Mouse (Mus musculus): ENCODE results near the gene Atl3.

Gene Atl3

DNA sequence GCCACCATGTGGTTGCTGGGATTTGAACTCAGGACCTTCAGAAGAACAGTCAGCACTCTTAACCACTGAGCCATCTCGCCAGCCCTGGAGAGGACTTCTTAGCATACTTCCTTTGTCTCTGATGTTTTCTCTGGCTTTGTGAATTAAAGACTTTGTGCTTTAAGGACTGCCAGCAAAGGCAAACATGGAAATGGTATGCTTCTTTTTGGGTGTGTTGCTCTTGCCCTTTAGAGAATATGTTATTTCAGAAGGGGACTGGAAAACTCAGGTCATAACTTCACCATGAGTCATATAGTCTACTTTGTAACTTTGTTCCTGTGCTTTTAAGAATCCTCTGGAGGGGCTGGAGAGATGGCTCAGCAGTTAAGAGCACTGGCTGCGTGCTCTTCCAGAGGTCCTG is 5.0 kb downstream of the Atl3 start:
- DNase-seq (ENCODE audit: low spot score in 2 of 2): no peak

DNA sequence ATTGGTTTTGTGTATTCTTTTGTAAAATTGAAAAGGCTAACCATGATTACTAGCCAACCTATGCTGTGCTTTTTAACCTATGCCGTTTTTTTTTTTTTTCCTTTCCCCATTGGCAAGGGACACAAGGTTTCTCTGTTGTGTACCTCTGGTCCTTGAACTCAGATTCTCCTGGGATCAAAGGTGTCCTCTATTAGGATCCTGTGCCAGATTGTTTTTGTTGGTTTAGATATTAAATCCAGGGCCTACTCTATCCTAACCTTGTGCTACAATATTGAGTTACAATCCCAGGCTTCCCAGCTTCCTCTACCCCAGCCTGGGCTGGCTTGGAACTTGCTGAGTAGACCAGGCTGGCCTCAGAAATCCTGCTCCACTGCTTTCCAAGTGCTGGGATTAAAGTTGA is 6.9 kb downstream of the Atl3 start:
- DNase-seq (ENCODE audit: low spot score in 2 of 2): no peak

DNA sequence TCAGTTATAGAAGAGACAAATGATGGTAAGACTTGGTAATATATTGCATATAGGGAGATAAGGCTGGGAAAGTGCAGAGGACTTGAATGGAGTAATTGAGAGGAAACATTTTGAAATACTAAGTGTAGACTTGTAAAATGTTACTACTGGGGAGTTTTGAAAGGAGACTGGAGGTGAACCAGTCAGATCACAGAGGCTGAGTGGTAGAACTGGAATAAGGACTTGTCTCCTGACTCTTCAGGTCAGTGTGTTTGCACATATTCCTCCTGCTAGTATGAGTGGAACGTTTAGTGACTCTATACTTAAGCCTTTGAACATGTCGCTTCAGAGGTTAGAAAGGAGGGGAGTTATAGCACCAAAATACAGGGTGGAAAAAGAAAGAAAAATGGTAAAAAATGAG is 8.6 kb downstream of the Atl3 start:
- no peak for DNase-seq (ENCODE audit: low spot score in 2 of 2)

DNA sequence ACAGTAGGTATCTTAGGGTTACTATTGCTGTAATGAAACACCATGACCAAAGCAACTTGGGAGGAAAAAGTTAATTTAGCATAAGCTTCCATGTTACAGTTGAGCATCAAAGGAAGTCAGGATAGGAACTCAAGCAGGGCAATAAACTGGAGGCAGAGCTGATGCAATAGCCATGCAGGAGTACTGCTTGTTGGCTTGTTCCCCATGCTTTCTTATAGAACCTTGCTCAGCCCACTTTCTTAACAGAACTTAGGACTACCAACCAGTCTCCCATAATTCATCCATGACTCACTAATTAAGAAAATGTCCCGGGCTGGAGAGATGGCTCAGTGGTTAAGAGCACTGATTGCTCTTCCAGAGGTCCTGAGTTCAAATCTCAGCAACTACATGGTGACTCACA is 12.5 kb downstream of the Atl3 start:
- no peak for DNase-seq (ENCODE audit: low spot score in 2 of 2)

DNA sequence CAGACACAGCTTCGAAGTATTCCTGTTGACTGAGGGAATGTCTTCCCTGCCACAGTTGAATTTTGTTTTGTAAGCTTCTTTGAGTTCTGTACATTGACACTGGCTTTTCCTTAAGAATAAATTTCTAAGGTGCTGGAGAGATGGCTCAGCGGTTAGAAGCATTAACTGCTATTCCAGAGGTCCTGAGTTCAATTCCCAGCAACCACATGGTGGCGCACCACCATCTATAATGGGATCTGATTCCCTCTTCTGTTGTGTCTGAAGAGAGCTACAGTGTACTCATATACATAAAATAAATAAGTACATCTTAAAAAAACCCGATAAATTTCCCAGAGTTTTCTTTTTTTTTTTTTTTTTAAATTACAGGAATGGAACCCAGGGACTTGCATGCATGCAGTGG is 14.2 kb downstream of the Atl3 start:
- DNase-seq (ENCODE audit: low spot score in 2 of 2): no peak

DNA sequence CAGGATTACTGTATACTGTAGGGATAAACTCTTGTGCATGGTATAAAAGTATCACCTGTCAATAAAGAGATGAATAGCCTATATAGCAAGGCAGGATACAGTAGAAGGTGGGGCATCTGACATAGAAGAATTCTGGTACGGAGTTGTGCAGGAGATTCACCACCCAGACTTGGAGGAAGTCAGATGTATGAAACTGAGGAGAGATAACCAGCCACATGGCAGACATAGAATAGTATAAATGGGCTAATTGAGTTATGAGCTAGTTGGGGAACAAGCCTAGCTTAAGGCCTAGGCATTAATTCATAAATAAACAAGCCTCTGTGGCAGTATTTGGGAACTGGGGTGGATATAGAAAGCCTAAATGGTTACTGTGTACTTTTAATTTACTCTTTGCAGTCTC is 22.6 kb downstream of the Atl3 start:
- no peak for DNase-seq (ENCODE audit: low spot score in 2 of 2)

DNA sequence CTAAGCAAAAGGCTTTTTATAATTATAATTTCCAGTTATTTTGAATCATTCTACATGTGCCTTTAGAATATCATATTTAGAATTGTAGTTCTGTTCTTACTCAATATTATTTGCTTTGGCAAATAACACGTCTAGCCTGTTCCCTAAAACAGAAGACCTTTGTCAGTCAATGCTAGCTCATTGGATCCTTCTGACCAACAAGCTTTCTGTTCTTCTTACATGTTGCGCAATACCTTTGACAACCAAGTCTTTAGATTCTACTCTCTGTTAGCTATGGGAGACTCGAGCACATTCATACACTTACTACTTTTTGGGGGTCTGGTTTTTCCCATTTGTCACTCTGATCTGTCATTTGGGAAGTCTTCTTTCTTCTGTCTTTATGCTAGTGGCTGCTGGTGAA is 27.8 kb downstream of the Atl3 start:
- DNase-seq (ENCODE audit: low spot score in 2 of 2): no peak

DNA sequence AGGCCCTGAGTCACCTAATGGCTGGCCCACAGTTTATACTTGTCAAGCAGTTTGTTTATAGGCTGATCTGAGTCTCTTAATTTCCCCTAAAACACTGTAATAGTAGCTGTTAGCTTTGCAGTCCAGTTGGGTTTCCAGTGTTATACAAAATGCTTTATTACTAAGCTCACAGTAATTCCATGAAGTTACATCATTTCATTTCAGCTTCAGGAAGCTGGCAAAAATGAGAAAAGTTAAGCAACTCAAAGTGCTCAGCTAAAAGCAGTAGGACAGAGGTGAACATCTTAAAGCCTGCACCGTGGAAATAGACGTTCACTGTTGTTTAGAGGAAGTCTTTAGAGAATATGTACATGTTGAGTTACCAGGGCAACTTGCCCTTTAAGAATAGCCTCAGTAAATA is 29.0 kb downstream of the Atl3 start:
- no peak for DNase-seq (ENCODE audit: low spot score in 2 of 2)

DNA sequence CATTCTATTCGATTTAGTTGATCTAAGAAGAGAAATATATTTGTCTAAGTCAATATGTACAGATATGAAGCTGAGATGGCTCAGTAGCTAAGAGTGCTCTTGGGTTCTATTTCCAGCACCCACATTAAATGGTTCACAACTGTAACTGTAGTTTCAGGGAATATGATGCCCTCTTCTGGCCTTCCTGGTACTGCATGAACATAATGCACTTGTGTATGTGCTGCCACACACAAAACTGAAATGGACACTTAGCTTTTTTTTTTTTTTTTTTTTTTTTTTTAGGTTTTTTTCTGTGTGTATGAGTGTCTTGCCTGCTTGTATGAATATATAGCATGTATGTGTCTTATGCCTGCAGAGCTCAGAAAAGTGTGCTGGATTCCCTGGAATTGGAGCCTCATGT is 29.5 kb downstream of the Atl3 start:
- DNase-seq (ENCODE audit: low spot score in 2 of 2): no peak

DNA sequence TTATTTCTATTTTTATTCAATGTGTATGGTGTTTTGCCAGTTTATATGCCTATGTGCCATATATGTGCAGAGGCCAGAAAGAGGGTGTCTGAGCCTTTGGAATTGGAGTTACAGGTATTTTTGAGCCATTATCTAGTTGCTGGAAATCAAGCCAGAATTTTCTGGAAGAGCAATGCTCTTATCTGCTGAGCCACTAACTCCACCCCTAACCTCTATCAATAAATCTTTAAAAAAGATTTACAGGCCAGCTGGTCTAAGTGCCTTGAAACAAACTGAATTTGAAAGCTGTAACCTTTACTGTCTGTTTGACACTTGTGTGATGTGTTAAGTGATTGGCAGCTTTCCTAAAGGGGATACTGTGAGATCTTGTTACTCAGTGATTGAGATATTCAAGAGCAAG is 29.9 kb downstream of the Atl3 start:
- no peak for DNase-seq (ENCODE audit: low spot score in 2 of 2)

DNA sequence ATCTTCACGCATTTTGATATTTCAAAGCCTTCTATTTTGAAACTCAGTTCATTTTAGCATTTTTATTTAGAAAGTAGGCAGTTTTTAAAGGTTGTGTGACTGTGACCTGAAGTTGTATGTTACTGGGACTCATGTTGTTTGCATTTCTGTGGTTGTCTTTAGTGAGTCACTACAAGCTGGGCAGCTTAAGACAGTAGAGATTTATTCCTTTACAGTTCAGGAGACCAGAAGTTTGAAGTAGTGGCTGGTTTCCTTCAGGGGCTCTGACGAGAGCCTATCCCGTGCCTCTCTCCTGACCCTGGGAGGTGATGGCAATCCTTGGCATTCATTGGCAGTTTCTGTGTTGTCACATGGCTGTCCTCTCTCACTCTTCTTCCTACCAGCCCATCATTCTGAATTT is 31.0 kb downstream of the Atl3 start:
- DNase-seq (ENCODE audit: low spot score in 2 of 2): no peak

DNA sequence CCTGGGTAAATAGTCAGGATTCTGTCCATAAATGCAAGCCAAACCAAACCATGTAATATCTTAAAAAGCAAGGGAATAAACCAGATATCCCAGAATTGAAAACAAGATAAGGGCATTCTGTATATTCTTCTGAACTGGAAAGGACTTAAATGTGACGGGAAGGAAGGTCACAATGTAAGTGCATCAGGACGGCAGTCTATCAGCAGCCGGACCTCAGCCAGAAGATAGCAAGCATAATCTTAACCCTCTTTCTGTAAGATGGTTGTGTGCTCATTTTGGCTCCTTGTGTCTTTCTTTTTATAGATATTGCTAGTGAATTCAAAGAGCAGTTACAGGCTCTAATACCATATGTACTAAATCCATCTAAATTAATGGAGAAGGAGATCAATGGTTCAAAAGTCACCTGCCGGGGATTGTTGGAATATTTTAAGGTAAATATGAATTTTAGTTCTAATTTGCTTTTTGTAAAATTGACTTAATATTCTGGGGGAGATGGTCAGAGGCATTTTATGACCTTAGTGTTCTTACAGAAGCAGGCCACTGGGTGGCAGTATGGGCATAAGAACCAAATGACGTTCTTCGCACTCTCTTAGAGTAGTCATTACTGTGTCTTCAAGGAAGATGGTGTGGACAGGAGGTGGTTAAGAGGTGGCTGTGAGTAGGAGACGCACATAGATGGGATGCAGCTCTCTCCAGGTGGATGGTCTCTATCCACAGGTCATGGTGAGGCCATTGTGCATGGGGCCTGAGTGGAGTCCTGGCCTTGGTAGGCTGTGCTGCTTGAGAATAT is 35.0 kb downstream of the Atl3 start:
- peak; percentile 10 to 46 for DNase-seq (ENCODE audit: low spot score in 2 of 2)

DNA sequence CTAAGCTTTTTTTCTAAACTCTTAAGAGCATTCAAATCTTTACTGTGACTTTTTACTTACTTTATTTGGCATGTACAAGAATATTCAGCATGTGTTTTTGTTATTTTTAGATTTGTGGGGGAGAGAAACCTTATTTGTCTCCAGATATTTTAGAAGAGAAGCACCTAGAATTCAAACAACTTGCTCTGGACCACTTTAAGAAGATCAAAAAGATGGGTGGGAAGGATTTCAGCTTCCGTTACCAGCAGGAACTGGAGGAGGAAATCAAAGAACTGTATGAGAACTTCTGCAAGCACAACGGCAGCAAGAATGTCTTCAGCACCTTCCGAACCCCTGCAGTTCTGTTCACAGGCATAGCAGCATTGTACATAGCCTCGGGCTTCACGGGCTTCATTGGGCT is 38.1 kb downstream of the Atl3 start:
- no peak for DNase-seq (ENCODE audit: low spot score in 2 of 2)

DNA sequence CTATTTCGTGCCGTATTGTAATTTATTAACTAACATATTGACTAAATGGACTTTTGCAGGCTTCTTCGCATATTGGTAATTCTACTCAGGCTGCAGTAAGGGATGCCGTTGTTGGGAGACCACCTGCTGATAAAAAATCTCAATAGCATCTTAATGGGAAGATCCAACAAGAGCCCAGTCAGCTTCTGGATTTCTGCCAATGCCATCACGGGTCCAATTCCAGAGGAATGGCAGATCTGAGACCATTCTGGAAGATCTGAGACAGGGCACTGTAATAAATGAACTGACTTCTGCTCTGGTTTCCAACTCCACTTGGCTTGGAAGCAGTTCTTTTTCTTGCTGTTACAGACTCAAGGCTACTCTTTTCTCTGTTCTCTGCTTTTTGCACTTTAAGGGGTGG is 40.1 kb downstream of the Atl3 start:
- no peak for DNase-seq (ENCODE audit: low spot score in 2 of 2)

DNA sequence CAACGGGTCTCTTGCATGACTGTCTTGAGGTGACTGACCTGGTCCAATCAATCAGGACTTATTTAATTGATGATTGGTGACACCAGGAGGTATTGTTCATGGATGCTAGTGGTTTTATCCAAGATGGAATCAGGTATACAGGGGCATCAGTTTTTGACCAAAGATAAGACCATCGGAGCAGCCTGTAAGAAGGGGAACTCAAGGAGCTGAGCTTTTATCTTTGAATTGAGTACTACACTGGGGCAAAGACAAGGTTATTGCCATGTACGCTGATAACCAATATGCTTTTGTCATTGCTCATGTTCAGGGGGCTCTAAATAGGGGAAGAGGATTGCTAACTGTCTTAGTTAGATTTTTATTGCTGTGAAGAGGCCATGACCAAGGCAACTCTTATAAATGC is 55.1 kb downstream of the Atl3 start:
- no peak for DNase-seq (ENCODE audit: low spot score in 2 of 2)

DNA sequence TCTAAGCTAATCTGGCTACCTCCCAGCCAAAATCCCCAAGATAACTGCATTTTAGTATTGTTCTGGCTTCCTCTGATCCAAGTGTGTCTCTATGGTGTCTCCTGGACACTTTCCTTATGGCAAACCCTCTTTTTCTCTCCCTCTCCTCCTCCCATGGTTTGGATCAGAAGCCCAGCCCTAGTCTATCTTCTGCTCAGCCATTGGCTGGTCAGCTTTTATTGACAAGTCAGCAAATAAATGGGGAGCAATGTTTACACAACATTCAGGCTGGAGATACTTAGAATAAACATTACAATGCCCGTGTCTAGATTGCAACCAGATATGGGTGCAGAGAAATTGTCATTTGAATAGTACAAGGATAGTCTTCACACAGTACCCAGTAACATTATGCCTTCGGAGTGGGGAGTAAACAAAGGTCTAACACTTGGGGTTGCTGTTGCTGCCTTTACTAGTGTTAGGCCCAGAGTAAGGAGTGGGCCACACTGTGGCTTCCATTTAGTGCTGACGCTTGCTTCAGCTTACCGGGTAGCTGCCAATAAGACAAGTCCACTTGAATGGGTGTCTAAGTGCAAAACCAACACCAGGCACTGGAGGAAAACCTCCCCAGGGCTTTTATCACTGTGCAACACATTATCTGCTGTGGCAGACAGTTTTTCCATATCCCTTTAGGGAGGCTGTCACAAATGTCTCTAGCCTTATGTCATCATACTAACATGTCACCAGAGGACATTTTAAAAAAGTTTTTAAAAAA is 57.9 kb downstream of the Atl3 start:
- DNase-seq (ENCODE audit: low spot score in 2 of 2): no peak

DNA sequence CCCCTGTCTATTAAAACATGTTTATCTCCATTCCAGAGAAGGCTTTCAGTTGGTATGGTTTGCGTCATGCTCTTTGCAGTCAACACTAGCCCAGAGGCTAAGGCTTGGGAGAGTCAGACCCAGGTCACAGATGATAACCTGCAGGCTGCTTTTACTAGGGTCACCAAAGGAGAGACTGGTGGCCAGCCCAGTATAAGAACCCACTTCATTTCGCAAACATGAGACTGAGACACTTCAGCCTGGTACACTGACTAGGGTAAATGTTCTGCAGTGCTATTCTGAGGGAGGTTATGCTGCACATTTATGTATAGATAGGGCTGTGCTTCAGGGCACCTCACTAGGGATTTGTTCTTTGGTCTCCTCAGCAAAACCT is 58.4 kb downstream of the Atl3 start:
- DNase-seq (ENCODE audit: low spot score in 2 of 2): no peak

DNA sequence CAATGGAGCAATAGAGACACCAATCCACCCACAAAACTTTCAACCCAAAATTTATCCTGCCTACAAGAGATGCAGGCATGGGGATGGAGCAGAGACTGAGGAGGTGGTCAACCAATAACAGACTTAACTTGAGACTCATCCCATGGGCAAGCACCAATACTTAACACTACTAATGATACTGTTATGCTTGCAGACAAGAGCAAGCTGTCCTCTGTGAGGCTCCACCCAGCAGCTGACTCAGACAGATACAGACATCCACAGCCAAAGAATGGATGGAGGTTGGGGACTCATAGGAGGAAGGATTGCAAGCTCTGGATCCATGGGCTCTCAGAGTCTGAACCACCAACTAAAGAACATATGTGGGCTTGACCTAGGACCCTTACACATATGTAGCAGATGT is 59.6 kb downstream of the Atl3 start:
- DNase-seq (ENCODE audit: low spot score in 2 of 2): no peak

DNA sequence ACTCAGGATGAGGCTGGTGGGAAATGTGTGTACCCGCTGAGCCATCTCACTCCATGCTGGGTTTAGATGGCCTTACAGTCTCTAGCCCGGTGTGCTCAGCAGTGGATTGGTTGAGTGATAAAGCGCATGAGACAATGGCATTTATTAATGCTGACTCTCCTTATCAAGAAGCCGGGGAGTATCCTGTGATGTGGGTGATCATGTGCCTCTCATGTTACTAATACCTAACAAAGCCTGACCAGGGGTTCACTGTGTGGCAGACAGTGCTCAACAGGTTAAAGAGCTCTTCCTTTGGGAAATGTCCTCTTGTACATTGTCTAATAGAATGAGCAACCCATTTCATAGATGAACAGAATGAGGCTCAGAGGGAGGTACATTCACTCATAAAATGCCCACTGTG is 61.0 kb downstream of the Atl3 start:
- DNase-seq (ENCODE audit: low spot score in 2 of 2): no peak

DNA sequence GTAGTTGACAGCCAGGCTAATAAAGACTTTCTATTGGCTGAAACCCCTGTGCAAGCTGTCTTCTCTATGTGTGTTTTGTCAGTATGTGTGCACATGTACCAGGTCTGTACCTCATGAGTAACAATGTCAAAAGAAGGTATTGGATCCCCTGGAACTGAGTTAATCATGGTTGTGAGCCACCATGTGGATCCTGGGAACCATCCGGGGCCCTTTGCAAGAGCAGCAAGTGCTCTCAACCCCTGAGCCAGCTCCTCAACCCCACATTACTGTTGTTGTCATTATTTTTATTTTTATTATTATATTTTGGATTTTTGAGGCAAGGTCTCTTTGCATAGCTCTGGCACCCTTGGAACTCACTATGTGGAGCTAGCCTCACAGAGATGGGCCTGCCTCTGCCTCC is 62.8 kb downstream of the Atl3 start:
- DNase-seq (ENCODE audit: low spot score in 2 of 2): no peak

DNA sequence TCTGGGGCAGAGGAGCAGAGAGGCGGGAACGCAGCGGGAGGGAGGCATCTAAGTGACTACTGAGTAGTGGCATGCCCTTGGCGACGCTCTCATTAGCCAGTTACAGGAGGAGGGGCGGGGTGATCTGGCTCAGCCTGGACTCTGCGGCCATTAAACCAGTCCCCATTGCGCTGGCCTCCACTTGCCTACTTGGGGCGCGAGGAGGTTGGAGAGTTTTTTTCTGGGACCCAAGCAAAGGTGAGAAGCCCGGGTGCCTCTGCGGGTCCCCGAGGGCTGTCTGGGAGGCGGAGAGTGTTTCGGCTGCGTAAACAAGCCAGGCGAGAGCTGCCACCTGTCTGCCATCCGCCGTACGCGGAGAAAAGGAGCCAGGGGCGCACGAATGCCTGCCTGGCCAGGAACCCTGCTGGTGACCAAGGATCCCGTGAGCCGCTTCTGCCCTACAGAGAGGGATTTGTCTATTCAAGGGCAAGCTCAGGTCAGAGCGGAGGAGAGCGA is 63.5 kb downstream of the Atl3 start, which contains the start of gene Pla2g16:
Gene Pla2g16 (plus strand): TSS at position 132 of the 495 bp plus-strand sequence.
- peak; percentile 80 to 83 for DNase-seq (ENCODE audit: low spot score in 2 of 2)

DNA sequence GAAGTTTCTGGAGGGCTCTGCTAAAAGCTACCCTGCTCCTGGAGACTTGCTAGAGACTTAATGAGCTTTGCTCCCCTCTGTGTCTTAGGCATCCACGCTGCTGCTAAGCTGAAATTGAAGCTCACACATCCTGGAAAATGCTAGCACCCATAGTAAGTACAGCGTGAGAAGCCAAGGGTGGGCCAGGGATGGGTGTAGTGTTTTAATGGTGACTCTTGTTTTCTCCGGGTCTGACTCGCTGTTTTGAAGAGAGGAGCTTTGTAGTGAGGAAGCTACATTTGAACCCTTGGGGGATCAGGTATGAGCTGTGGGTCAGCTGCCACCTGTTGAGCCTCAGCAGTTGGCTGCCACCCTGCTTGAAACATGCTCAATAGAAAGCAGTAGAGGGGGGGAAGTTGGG is 64.0 kb downstream of the Atl3 start:
- peak; percentile 6 to 21 for DNase-seq (ENCODE audit: low spot score in 2 of 2)

DNA sequence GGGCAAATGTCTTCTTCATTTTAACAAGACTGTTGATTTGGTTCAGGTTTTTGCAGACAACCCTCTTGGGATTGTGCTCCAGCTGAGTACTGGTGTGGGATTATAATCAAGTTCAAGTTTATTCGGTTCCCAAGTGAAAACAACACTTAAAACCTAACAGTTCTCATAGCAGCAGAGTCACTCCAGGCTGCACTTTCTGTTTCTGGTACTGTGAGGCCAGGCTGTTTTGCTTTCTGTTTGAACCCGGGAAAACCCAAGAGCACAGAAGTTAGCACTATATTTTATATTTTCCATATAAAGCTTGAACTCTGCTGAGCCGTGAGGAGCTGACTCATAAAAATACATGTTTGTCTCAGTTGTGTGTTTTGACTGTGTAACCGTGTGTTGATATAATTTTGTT is 64.8 kb downstream of the Atl3 start:
- no peak for DNase-seq (ENCODE audit: low spot score in 2 of 2)
